Mouse (Mus musculus) intestine, postnatal 0 days (tissue): Measurements from ENCODE around the gene Dctn5. TPM values are rescaled to one million over a fixed set of nuclear protein-coding genes. Genes with fewer than 3 reads are reported as not detected.
A peak's percentile ranks its signal among the peaks of the same experiment; 100 is the strongest.

Experiments used
- ATAC-seq: fragments of 200-750 bp; cut with Nextera tagmentation; 2 replicates; pipeline ENCODE4 v1.8.0; 2017; ENCODE audit warnings: mild to moderate bottlenecking, moderate TSS enrichment, moderate library complexity
- H3K27ac ChIP-seq: fragments of 300-500 bp; sonication (generic); 2 replicates; pipeline ENCODE4 v1.5.1; 2014; ENCODE audit warnings: mild to moderate bottlenecking, low read depth, low read length, moderate library complexity
- H3K27me3 ChIP-seq: fragments of 300-500 bp; sonication (generic); replicated peaks from 2 replicates; pipeline ENCODE4 v1.6.1; 2014; ENCODE audit warnings: low read length, mixed read lengths; ENCODE audit not compliant: control insufficient read depth, insufficient read depth
- H3K36me3 ChIP-seq: fragments of 300-500 bp; sonication (generic); 2 replicates; pipeline ENCODE4 v1.6.1; 2014; ENCODE audit warnings: mild to moderate bottlenecking, moderate library complexity; ENCODE audit not compliant: control insufficient read depth, insufficient read depth
- H3K4me1 ChIP-seq: fragments of 300-500 bp; sonication (generic); replicated peaks from 2 replicates; pipeline ENCODE4 v1.6.1; 2014; ENCODE audit warnings: antibody characterized with exemption, low read length, mixed read lengths; ENCODE audit not compliant: control insufficient read depth, insufficient read depth
- H3K4me2 ChIP-seq: fragments of 300-500 bp; sonication (generic); replicated peaks from 2 replicates; pipeline ENCODE4 v1.6.1; 2014; ENCODE audit warnings: low read depth, mild to moderate bottlenecking, moderate library complexity
- H3K4me3 ChIP-seq: fragments of 300-500 bp; sonication (generic); 2 replicates; pipeline ENCODE4 v1.5.1; 2014; ENCODE audit warnings: low read depth, low read length
- H3K9ac ChIP-seq: fragments of 300-500 bp; sonication (generic); 2 replicates; pipeline ENCODE4 v1.6.1; 2014; ENCODE audit warnings: mild to moderate bottlenecking, low read depth, low read length
- H3K9me3 ChIP-seq: fragments of 300-500 bp; sonication (generic); 2 replicates; pipeline ENCODE4 v1.6.1; 2016; ENCODE audit warnings: mixed run types; ENCODE audit not compliant: control insufficient read depth
- CTCF ChIP-seq: sonication (generic); IDR thresholded peaks from 2 replicates; pipeline ENCODE4 v1.5.1; 2016; ENCODE audit warnings: low read depth, mild to moderate bottlenecking, control low read depth, antibody characterized with exemption, moderate library complexity
- WGBS: fragments of 180-500 bp; shearing (Covaris S2); extraction: QIAGEN DNeasy Blood & Tissue Kit; methylation state at CpG from one replicate; pipeline ENCODE4 v1.1.7; 2014; 5-methylcytosine and 5-hydroxymethylcytosine counted together
- polyA plus RNA-seq: library from polyadenylated mRNA; unstranded; fragments of >200 nt; fragmentation: Nextera tagmentation; extraction: Ambion mirVana; gene quantifications from 2 replicates; pipeline ENCODE4 v1.2.1, GENCODE M21; 2015

Dctn5 gene
- polyA plus RNA-seq, 1 experiment from 2014 or later = 59.4 TPM

DNA sequence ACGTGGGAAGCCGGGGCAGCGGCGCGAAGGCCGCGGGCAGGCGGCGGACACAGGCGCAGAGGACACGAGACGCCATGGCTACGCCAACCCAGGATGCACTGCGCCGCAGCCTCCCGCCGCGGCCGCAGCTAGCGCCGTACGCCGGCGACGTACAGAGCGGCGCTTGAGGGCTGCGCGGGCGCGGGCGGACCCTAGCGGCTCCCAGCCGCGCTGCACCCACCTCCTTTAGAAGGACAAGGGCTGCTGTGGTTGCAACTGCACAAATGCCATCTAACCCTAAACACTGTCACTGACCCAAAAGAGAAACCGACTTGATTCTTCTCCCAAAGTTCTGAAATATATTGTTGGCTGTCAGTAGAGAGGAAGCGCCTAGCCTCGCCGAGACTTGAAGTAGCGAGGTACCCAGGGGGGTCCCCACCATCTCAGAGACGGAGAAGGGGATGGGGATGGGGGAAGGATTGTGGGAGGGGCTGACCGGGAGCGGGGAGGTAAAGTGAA is 31.0 kb upstream of the Dctn5 start, which contains the start of gene Ndufab1:
Gene Ndufab1, minus strand, starts transcription at position 140 of the 498 bp plus-strand sequence.
- Histone ChIP-seq H3K4me2 (peak within 1 kb of the TSS; percentile 71), H3K9ac (peak within 1 kb of the TSS; percentile 83), H3K27ac (peak within 1 kb of the TSS; percentile 82), H3K27me3 (no peaks in the 10 kb centered on the region), H3K36me3 (peaks cover 16% of the 10 kb centered on the region), H3K9me3 (no peaks in the 10 kb centered on the region), H3K4me3 (peak within 1 kb of the TSS; percentile 77), H3K4me1 (peaks cover 4% of the 10 kb centered on the region; the same call in 1 of the 2 replicates)
- peak; percentile 97 for ATAC-seq
- WGBS = under 1% methylated on average over 33 of the region's 43 CpGs
- TF ChIP-seq CTCF = peak; percentile 92

DNA sequence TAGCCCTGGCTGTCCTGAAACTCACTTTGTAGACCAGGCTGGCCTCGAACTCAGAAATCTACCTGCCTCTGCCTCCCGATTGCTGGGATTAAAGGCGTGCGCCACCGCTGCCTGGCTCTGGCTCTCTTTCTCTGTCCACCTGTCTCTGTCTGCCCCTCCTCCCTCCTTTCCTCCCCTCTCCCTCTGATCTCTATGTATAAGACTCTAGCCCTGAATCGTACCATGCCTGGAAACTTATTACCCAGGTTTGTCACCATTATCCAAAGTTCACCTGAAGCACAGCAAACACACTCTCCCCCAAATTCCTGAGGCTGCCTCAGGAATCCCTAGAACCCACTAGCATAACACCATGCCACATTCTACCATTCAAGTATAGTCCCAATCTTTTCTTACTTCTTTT is 24.6 kb upstream of the Dctn5 start:
- Histone ChIP-seq H3K4me2 (no peak overlapping the region), H3K36me3 (peaks cover 22% of the 10 kb centered on the region), H3K4me1 (no peaks in the 10 kb centered on the region), H3K9ac (no peak overlapping the region), H3K9me3 (no peaks in the 10 kb centered on the region), H3K4me3 (no peak overlapping the region), H3K27me3 (no peaks in the 10 kb centered on the region), H3K27ac (no peak overlapping the region)
- no peak for TF ChIP-seq CTCF
- 95% methylated on average over 6 of the region's 6 CpGs for WGBS
- no peak for ATAC-seq

DNA sequence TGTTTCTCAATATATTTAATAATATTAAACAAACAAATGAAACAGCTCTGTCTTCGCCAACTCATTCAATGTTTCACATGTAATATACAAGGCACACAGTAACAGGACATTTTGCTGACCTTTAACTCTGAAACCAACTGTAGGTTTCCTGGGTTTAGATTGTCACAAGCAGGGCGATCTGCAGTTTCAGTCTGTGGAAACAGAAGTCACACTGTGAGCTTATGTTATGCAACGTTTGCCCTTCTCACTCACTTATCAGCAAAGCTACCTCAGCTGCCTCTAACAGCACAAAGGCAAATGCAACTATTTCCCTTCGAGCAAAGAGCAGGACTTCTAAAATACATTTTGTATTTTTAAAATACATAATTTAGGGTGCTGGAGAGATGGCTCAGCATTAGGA is 9.3 kb upstream of the Dctn5 start:
- ATAC-seq = no peak
- Histone ChIP-seq H3K4me1 (no peaks in the 10 kb centered on the region), H3K27me3 (no peaks in the 10 kb centered on the region), H3K4me2 (no peak overlapping the region), H3K27ac (no peak overlapping the region), H3K9ac (no peak overlapping the region), H3K4me3 (no peak overlapping the region), H3K36me3 (peaks cover 41% of the 10 kb centered on the region), H3K9me3 (no peaks in the 10 kb centered on the region)
- TF ChIP-seq CTCF = no peak
- 68% methylated on average over 4 of the region's 4 CpGs for WGBS

DNA sequence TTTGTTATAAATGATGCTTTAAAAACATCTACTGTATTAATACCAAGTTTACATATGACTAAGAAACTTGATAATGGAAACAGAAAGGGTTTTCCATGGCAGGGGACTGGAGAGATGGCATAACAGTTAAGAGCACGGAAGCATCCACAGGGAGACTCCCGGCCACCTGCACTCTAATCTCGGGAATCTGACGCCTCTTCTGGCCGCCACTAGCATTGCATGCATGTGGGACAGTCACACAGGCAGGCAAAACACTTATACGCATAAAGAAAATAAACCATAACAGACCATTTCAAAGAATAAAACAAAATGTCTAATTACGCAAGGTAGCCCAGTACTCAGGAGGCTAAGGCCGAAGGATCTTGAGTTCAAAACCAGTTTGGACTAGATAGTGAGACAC is 7.2 kb upstream of the Dctn5 start:
- Histone ChIP-seq H3K4me2 (no peak overlapping the region), H3K27me3 (no peaks in the 10 kb centered on the region), H3K4me3 (no peak overlapping the region), H3K9ac (no peak overlapping the region), H3K9me3 (no peaks in the 10 kb centered on the region), H3K4me1 (no peaks in the 10 kb centered on the region), H3K36me3 (peaks cover 36% of the 10 kb centered on the region), H3K27ac (no peak overlapping the region)
- ATAC-seq = no peak
- TF ChIP-seq CTCF = peak; percentile 31; the same call in 1 of the 2 replicates
- WGBS = 74% methylated on average over 8 of the region's 8 CpGs

DNA sequence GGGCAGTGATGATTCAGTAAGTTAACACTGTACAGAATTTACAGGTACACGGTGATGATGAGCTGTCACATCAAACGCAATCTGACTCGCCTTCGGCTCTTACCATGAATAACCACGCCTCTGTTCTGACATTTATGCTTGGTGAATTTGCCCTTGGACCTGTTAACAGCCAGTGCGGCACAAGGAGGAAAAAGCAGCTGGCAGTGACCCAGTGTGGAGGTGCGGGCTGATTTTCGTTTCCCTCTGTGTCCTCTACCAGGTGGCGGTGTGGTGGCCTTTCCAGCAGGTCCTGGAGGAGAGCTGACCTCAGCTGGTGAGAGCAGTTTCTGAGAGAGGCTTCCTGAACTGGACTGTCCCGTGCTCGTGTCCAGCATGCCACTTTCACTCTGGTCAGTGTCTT is 5.9 kb upstream of the Dctn5 start:
- H3K36me3 ChIP-seq = peaks cover 25% of the 10 kb centered on the region

DNA sequence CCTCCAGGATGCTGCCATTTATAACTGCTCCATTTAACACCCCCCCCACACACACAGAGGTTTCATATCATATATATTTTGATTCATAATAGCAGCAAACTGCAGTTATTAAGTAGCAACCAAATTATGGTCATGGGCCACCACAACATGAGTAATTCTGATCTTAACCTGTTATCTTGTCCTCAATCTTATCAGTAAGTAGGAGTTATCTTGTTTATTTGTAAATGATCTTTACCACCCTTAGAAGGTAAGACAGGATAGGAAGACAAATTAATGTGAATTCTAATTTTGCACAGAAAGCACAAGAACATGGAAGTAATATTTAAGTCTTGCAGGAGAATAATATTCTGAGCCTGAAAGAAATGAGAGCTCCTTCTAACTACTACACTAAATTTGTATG is 1.0 kb upstream of the Dctn5 start:
- peaks cover 23% of the 10 kb centered on the region for H3K36me3 ChIP-seq
- H3K4me1 ChIP-seq = no peaks in the 10 kb centered on the region
- no peak overlapping the region for H3K27ac ChIP-seq
- H3K9ac ChIP-seq = no peak overlapping the region
- no peak for TF ChIP-seq CTCF
- H3K9me3 ChIP-seq = no peaks in the 10 kb centered on the region
- H3K27me3 ChIP-seq = no peaks in the 10 kb centered on the region
- peak overlapping the region; percentile 81 for H3K4me2 ChIP-seq
- ATAC-seq = no peak
- peak overlapping the region; percentile 84; the same call in 1 of the 2 replicates for H3K4me3 ChIP-seq

More for the DNA sequence above, 5.9 kb upstream of the Dctn5 start:
- no peak for TF ChIP-seq CTCF
- Histone ChIP-seq H3K9ac (no peak overlapping the region), H3K9me3 (no peaks in the 10 kb centered on the region), H3K4me3 (no peak overlapping the region), H3K4me1 (no peaks in the 10 kb centered on the region), H3K4me2 (no peak overlapping the region), H3K27me3 (no peaks in the 10 kb centered on the region), H3K27ac (no peak overlapping the region)
- ATAC-seq = no peak
- WGBS = 92% methylated on average over 11 of the region's 11 CpGs

DNA sequence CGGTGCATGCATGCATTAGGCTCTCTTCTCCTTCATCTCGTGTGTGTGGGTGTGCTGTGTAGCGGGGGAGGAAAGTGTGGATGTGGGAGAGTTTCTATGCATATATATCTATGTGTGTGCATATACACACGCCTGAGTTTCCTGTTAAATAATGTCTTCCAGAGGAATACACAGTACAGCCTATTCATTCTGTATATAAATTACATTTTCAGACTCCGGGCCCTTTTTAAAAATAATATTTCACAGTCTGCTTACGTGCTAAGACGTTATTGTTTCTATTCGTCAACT is 441 bp downstream of the Dctn5 start:
- Histone ChIP-seq H3K27ac (0 out of 2 replicates have a peak overlapping the region, but pooled peaks have one; percentile 36), H3K27me3 (no peaks in the 10 kb centered on the region), H3K4me3 (peak overlapping the region; percentile 84), H3K36me3 (peaks cover 35% of the 10 kb centered on the region), H3K9me3 (no peaks in the 10 kb centered on the region), H3K9ac (peak overlapping the region; percentile 78), H3K4me1 (no peaks in the 10 kb centered on the region), H3K4me2 (peak overlapping the region; percentile 81)
- peak; percentile 32; the same call in 1 of the 2 replicates for ATAC-seq
- no peak for TF ChIP-seq CTCF
- 14% methylated on average over 8 of the region's 8 CpGs for WGBS
